Mouse (Mus musculus): ENCODE data around the gene Cst9.

DNA sequence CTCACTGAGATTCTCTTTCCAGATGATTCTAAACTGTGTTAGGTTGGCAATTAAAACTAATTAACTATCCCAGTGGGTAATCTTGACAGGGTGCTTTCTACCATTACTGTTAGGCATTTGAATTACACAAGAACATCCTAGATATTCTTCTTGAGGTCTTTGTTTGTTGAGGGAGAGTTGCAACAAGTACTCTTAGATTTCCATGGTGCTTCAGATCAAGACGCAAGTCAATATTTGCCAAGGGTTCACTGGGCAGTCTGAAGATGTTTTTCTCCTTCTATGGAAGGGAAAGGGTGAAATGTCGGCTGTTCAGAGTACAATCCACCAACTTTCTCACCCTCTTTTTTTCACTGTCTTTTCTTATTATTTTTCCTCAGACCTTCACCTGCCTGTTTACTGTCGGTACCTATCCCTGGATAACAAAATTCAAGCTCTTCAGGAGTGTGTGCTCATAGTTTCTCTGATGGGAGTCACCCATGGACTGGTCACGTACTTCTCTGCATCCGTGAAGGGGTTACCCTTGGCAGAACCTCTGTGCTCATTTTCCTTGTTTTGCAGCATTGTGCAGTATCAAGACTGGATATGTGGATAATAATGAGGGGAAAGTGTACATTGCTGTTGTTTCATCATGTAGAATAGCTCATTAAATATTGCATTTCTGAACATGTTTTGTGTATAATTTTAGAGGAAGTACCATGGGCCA, 3.3 kb downstream of the Cst9 start:
- TF ChIP-seq CTCF (IDR thresholded peaks at IDR 0.05; ENCODE audit: control insufficient read depth, insufficient read depth, insufficient replicate concordance, low read depth, low read length) (no peak), POLR2A (IDR thresholded peaks at IDR 0.05; ENCODE audit: control insufficient read depth, low read depth, low read length) (no peak)

Measured in testis, adult 2 months (tissue).